Mouse (Mus musculus) forebrain, embryonic 12.5 days (tissue): Measurements from ENCODE around the gene Cldn13. TPM values are rescaled to one million over a fixed set of nuclear protein-coding genes. Genes with fewer than 3 reads are reported as not detected.

Experiments used
- ATAC-seq: fragments of 200-750 bp; cut with Nextera tagmentation; 2 replicates; pipeline ENCODE4 v1.8.0; 2017; ENCODE audit warnings: moderate TSS enrichment; ENCODE audit not compliant: low FRiP score
- H3K27ac ChIP-seq: fragments of 300-500 bp; sonication (generic); 2 replicates; pipeline ENCODE4 v1.5.1; 2016; ENCODE audit warnings: mild to moderate bottlenecking
- H3K27me3 ChIP-seq: fragments of 300-500 bp; sonication (generic); 2 replicates; pipeline ENCODE4 v1.6.1; 2016; ENCODE audit warnings: mild to moderate bottlenecking
- H3K36me3 ChIP-seq: fragments of 300-500 bp; sonication (generic); replicated peaks from 2 replicates; pipeline ENCODE4 v1.6.1; 2016; ENCODE audit warnings: mild to moderate bottlenecking
- H3K4me1 ChIP-seq: fragments of 300-500 bp; sonication (generic); 2 replicates; pipeline ENCODE4 v1.6.1; 2016
- H3K4me2 ChIP-seq: fragments of 300-500 bp; sonication (generic); 2 replicates; pipeline ENCODE4 v1.6.1; 2016; ENCODE audit warnings: mild to moderate bottlenecking, moderate library complexity
- H3K4me3 ChIP-seq: fragments of 300-500 bp; sonication (generic); replicated peaks from 2 replicates; pipeline ENCODE4 v1.5.1; 2016; ENCODE audit warnings: mild to moderate bottlenecking
- H3K9ac ChIP-seq: fragments of 300-500 bp; sonication (generic); 2 replicates; pipeline ENCODE4 v1.6.1; 2016; ENCODE audit warnings: mild to moderate bottlenecking
- H3K9me3 ChIP-seq: fragments of 300-500 bp; sonication (generic); 2 replicates; pipeline ENCODE4 v1.6.1; 2016
- WGBS: fragments of 180-500 bp; shearing (Covaris S2); methylation state at CpG from one replicate; pipeline ENCODE4 v1.1.7; 2016; 5-methylcytosine and 5-hydroxymethylcytosine counted together
- polyA plus RNA-seq: library from polyadenylated mRNA; unstranded; fragments of >200 nt; fragmentation: Nextera tagmentation; extraction: Ambion mirVana; gene quantifications from 2 replicates; pipeline ENCODE4 v1.2.1, GENCODE M21; 2016

The Cldn13 gene
- polyA plus RNA-seq, 1 experiment from 2014 or later = 2.0 TPM

GRCm38 (mm10) chr5:134907135-134907534, 8.2 kb downstream of the Cldn13 start:
- Histone ChIP-seq H3K4me2 (no peak overlapping the region), H3K36me3 (no peaks in the 10 kb centered on the region), H3K9me3 (no peaks in the 10 kb centered on the region), H3K9ac (no peak overlapping the region), H3K4me1 (0 out of 2 replicates have a peak, but pooled peaks cover 4% of the 10 kb centered on the region), H3K27ac (no peak overlapping the region), H3K27me3 (no peaks in the 10 kb centered on the region), H3K4me3 (no peak overlapping the region)
- WGBS = under 1% methylated on average over 13 of the region's 13 CpGs
- peak; percentile 67 for ATAC-seq

GRCm38 (mm10) chr5:134906633-134907032, 8.7 kb downstream of the Cldn13 start, which contains the start of gene Tmem270:
Gene Tmem270, minus strand, starts transcription at chr5:134906733.
- 78% methylated on average over 6 of the region's 6 CpGs for WGBS
- Histone ChIP-seq H3K4me3 (no peak within 1 kb of the TSS), H3K27me3 (no peaks in the 10 kb centered on the region), H3K9ac (no peak within 1 kb of the TSS), H3K9me3 (no peaks in the 10 kb centered on the region), H3K4me1 (0 out of 2 replicates have a peak, but pooled peaks cover 4% of the 10 kb centered on the region), H3K27ac (no peak within 1 kb of the TSS), H3K4me2 (no peak within 1 kb of the TSS), H3K36me3 (no peaks in the 10 kb centered on the region)
- no peak for ATAC-seq

- H3K27ac ChIP-seq = no peak overlapping the region
- H3K4me2 ChIP-seq = no peak overlapping the region
- no peaks in the 10 kb centered on the region for H3K9me3 ChIP-seq
- H3K36me3 ChIP-seq = no peaks in the 10 kb centered on the region
- no peak overlapping the region for H3K4me3 ChIP-seq
- H3K27me3 ChIP-seq = no peaks in the 10 kb centered on the region
- H3K9ac ChIP-seq = no peak overlapping the region
- no peak for ATAC-seq
- peaks cover 6% of the 10 kb centered on the region for H3K4me1 ChIP-seq
- 77% methylated on average over 8 of the region's 8 CpGs for WGBS
These were observed 13.7 kb downstream of the Cldn13 start for GRCm38 (mm10) chr5:134901644-134902027.

DNA sequence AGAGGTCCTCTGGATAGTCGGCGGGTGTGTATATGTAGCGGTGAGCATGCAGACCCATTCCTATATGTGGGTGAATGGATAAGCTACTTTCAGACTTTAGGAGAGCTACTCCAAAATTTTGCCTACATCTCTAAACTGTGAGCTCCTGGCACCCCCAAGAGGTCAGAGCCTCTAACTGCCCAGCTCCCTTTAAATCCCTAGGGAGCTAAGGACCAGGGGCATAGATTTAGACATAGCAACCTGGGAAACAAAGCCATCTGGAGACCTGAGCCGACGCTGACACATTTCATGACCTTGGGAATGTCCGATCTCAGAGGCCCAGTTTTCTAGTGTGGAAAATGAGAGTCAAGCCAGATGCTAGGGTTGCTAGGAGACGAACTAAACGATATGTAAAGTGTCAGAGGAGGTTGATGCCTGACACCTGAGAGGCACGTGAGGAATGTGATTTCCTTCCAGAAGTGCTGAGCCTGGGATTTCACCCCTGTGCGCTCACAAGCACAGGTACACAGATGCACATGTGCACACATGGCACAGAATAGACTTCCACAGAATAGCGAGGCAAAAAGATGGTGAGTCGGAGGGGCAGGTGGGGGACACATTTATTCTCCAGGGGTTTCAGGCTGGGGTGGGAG, 14.2 kb downstream of the Cldn13 start:
- Histone ChIP-seq H3K4me3 (no peak overlapping the region), H3K36me3 (no peaks in the 10 kb centered on the region), H3K4me1 (peaks cover 6% of the 10 kb centered on the region), H3K4me2 (no peak overlapping the region), H3K9ac (no peak overlapping the region), H3K27ac (no peak overlapping the region), H3K9me3 (no peaks in the 10 kb centered on the region), H3K27me3 (no peaks in the 10 kb centered on the region)
- WGBS = 49% methylated on average over 12 of the region's 12 CpGs
- ATAC-seq = no peak

DNA sequence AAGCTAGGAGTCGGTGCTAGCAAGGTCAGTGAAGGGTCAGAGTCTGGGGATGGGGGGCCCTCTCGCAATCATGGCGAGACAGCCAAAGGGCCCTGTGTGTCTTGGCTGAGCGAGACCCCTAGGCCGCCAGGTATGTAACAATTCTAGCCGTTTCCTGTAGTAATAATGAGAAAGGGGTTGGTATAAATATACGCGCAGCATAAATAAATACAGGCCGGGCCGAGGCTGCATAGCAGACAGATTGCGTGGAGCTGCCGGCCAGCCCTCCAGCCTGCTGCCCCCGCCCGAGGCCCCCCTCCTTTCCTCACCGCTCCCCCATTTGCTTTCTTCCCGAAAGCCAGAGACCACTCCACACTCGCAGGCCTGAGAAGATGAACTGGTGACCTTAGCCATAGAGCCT, 17.7 kb downstream of the Cldn13 start:
- WGBS = 81% methylated on average over 17 of the region's 17 CpGs
- no peak overlapping the region for H3K27ac ChIP-seq
- no peak for ATAC-seq

GRCm38 (mm10) chr5:134896965-134897364, 18.4 kb downstream of the Cldn13 start:
- ATAC-seq = no peak
- no peak overlapping the region for H3K4me3 ChIP-seq
- no peak overlapping the region for H3K9ac ChIP-seq
- H3K4me2 ChIP-seq = no peak overlapping the region
- peaks cover 6% of the 10 kb centered on the region for H3K4me1 ChIP-seq
- no peaks in the 10 kb centered on the region for H3K36me3 ChIP-seq
- no peaks in the 10 kb centered on the region for H3K9me3 ChIP-seq
- no peaks in the 10 kb centered on the region for H3K27me3 ChIP-seq
- WGBS = 92% methylated on average over 8 of the region's 8 CpGs
- H3K27ac ChIP-seq = no peak overlapping the region

More for the DNA sequence above, 17.7 kb downstream of the Cldn13 start:
- Histone ChIP-seq H3K36me3 (no peaks in the 10 kb centered on the region), H3K27me3 (no peaks in the 10 kb centered on the region), H3K4me1 (peaks cover 6% of the 10 kb centered on the region), H3K4me2 (no peak overlapping the region), H3K4me3 (no peak overlapping the region), H3K9me3 (no peaks in the 10 kb centered on the region), H3K9ac (no peak overlapping the region)

DNA sequence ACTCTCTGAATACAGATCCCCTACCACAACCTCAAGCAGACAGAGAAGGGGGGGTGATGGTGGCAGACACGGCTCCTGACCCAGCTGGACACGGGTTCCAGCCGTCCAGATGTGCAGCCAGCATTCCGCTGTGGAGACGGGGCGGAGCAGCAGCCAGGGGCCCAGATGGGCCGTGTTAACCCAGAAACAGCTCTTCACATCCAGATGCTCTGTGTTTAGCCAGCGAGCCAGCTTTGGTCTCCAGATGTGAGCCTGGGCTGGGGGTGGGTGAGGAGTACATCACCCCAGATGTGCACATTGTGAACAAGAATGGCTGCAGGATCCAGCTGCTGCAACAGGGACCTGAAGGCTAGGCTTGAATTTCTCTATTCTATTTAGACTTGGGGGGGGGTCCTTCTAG, 20.0 kb downstream of the Cldn13 start:
- Histone ChIP-seq H3K4me1 (no peaks in the 10 kb centered on the region), H3K27me3 (no peaks in the 10 kb centered on the region)

DNA sequence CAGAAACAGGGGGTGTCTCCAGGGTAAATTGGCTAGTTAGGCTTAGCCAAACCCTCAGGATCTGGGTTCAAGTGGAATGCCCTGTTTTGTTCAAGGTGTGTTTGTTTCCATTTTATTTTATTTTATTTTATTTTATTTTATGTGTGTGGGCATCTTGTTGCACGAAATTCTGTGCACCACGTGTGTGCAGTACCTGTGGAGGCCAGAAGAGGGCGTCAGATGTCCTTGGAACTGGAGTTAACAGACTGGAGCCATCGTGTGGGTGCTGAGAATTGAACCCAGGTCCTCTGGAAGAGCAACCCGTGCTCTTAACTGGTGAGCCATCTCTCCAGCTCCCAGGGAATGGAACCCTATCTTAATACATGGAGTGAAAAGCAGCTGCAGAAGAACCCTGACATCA, 22.6 kb downstream of the Cldn13 start:
- Histone ChIP-seq H3K36me3 (no peaks in the 10 kb centered on the region), H3K4me2 (no peak overlapping the region), H3K27me3 (no peaks in the 10 kb centered on the region), H3K9me3 (no peaks in the 10 kb centered on the region), H3K9ac (no peak overlapping the region), H3K4me1 (peaks cover 3% of the 10 kb centered on the region; the same call in 1 of the 2 replicates), H3K27ac (no peak overlapping the region), H3K4me3 (no peak overlapping the region)
- WGBS = 81% methylated on average over 5 of the region's 5 CpGs
- ATAC-seq = no peak

More for the DNA sequence above, 20.0 kb downstream of the Cldn13 start:
- ATAC-seq = no peak
- WGBS = 80% methylated on average over 8 of the region's 8 CpGs
- Histone ChIP-seq H3K4me2 (no peak overlapping the region), H3K9ac (no peak overlapping the region), H3K4me3 (no peak overlapping the region), H3K9me3 (no peaks in the 10 kb centered on the region), H3K27ac (no peak overlapping the region), H3K36me3 (no peaks in the 10 kb centered on the region)

- Histone ChIP-seq H3K9me3 (no peaks in the 10 kb centered on the region), H3K36me3 (no peaks in the 10 kb centered on the region), H3K4me1 (peaks cover 3% of the 10 kb centered on the region; the same call in 1 of the 2 replicates), H3K4me3 (no peak overlapping the region), H3K9ac (no peak overlapping the region), H3K27ac (no peak overlapping the region), H3K4me2 (no peak overlapping the region), H3K27me3 (no peaks in the 10 kb centered on the region)
- no peak for ATAC-seq
- 65% methylated on average over 8 of the region's 8 CpGs for WGBS
These were observed 23.8 kb downstream of the Cldn13 start for GRCm38 (mm10) chr5:134891552-134891951.

- no peaks in the 10 kb centered on the region for H3K36me3 ChIP-seq
- ATAC-seq = no peak
- no peak overlapping the region for H3K4me3 ChIP-seq
- no peaks in the 10 kb centered on the region for H3K9me3 ChIP-seq
- no peaks in the 10 kb centered on the region for H3K27me3 ChIP-seq
- H3K27ac ChIP-seq = no peak overlapping the region
- H3K4me1 ChIP-seq = peaks cover 3% of the 10 kb centered on the region; the same call in 1 of the 2 replicates
- no peak overlapping the region for H3K4me2 ChIP-seq
- 86% methylated on average over 6 of the region's 6 CpGs for WGBS
- H3K9ac ChIP-seq = no peak overlapping the region
These were observed 24.7 kb downstream of the Cldn13 start for GRCm38 (mm10) chr5:134890601-134891054.

- no peaks in the 10 kb centered on the region for H3K36me3 ChIP-seq
- H3K9ac ChIP-seq = no peak overlapping the region
- no peak overlapping the region for H3K4me3 ChIP-seq
- H3K27me3 ChIP-seq = no peaks in the 10 kb centered on the region
- H3K27ac ChIP-seq = no peak overlapping the region
- ATAC-seq = no peak
- no peak overlapping the region for H3K4me2 ChIP-seq
- no peaks in the 10 kb centered on the region for H3K9me3 ChIP-seq
- 87% methylated on average over 7 of the region's 7 CpGs for WGBS
- peaks cover 3% of the 10 kb centered on the region; the same call in 1 of the 2 replicates for H3K4me1 ChIP-seq
These were observed 26.8 kb downstream of the Cldn13 start for GRCm38 (mm10) chr5:134888505-134888904.

GRCm38 (mm10) chr5:134887447-134888335, 27.6 kb downstream of the Cldn13 start:
- H3K9me3 ChIP-seq = no peaks in the 10 kb centered on the region
- H3K36me3 ChIP-seq = no peaks in the 10 kb centered on the region
- no peak overlapping the region for H3K4me3 ChIP-seq
- no peak overlapping the region for H3K4me2 ChIP-seq
- H3K4me1 ChIP-seq = peaks cover 3% of the 10 kb centered on the region; the same call in 1 of the 2 replicates
- ATAC-seq = no peak
- H3K27me3 ChIP-seq = no peaks in the 10 kb centered on the region
- WGBS = 51% methylated on average over 18 of the region's 18 CpGs
- no peak overlapping the region for H3K9ac ChIP-seq
- no peak overlapping the region for H3K27ac ChIP-seq
